Mouse (Mus musculus): ENCODE data around the gene Slit3.

- TF ChIP-seq POLR2A (IDR thresholded peaks at IDR 0.05; ENCODE audit: extremely low read depth, insufficient read depth, low read length) (no peak), CTCF (IDR thresholded peaks at IDR 0.05; ENCODE audit: low read depth, low read length) (no peak)
Observed at GRCm38 (mm10) chr11:35497961-35498360, 376.9 kb downstream of the Slit3 start.
